Mouse (Mus musculus): ENCODE measurements at regions not wholly inside any gene's neighbourhood (a gene's known extent, or its start where the extent isn't known, plus 50 kb on each side); places are given as distances from the start of the nearest gene placed in this dataset.

DNA sequence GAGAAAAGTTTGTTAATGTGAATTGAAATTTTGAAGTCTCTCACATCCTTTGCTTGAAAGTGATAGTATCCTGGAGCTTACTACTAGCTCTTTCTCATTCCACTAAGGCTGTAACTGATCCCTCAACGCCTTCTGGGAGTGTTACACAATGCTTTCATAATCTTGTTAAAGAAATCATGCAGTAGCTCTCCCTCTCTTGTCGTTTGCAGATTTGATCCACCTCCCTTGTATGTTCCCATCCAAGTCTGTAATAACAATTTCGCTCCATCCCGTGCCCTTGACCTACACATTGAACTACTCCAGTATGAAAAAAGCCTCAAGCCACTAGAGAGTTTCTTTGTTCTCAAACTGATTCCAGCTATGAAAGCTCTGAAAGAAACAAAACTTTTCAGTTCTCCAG is 63.9 kb upstream of the Fibin start:
- no peak overlapping the region for H3K9ac ChIP-seq
- no peak for ATAC-seq

DNA sequence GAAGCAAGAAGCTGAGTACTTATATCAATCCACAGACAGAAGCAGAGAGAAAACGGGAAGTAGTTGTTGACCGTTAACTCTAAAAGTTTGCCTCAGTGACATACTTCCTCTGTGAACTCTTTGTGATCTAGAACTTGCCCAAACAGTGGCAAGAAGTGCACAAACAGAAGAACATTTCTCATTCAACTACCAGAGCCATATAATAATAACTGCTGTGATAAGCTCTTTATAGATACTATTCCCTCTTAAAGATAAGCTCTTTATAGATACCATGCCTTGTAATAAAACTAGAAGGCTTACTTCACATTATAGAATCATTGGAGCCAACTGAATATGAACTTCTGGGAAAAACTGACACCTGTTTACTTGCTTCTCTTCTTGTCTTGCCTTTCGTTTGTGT is 89.7 kb upstream of the Fibin start:
- H3K27ac ChIP-seq: no peak overlapping the region
- H3K4me2 ChIP-seq: no peak overlapping the region
- H3K9ac ChIP-seq: no peak overlapping the region
- ATAC-seq: no peak
- H3K36me3 ChIP-seq (ENCODE audit: poor library complexity, severe bottlenecking): no peaks in the 10 kb centered on the region
- H3K4me1 ChIP-seq: no peaks in the 10 kb centered on the region
- WGBS: 96% methylated on average over 3 of the region's 3 CpGs
- no peak overlapping the region for H3K4me3 ChIP-seq
- no peaks in the 10 kb centered on the region for H3K9me3 ChIP-seq (replicated peaks)
- H3K27me3 ChIP-seq: no peaks in the 10 kb centered on the region

More for the DNA sequence above, 63.9 kb upstream of the Fibin start:
- no peak overlapping the region for H3K27ac ChIP-seq
- 62% methylated on average over 4 of the region's 4 CpGs for WGBS
- H3K4me1 ChIP-seq: no peaks in the 10 kb centered on the region
- H3K36me3 ChIP-seq (ENCODE audit: poor library complexity, severe bottlenecking): no peaks in the 10 kb centered on the region
- no peaks in the 10 kb centered on the region for H3K27me3 ChIP-seq
- no peak overlapping the region for H3K4me3 ChIP-seq
- no peaks in the 10 kb centered on the region for H3K9me3 ChIP-seq (replicated peaks)
- no peak overlapping the region for H3K4me2 ChIP-seq

DNA sequence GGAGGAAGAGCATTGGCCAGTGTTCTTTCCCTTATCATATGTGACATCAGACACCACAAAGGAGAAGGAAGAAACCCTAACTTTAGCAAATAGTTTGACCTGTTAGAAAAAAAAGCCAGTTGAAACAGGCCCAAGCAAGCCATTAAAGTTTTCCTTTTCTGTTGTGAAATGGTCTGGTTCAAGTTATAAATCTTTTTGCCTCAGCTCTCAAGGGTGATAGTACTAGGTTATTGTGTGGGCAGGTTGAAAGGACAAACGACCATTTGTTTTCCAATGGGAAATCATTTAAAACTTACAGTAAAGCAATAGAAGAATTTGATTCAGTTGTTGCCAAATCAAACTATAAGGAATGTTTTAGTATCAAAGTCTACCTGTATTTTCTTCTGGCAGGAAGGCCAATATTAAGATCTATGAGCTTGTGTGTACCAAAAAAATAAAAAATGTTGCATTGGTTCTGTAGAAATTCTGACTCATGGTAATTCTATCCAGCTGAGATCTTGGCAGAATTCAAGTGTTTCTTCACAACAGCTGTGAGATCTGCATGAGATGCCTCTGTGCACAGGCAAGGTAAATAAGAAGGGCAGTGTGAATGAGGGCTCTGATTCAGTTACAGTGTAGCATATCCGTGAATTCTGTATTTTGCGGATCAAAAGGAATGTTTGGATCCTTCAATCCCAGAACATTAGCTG is 109.5 kb upstream of the Fibin start:
- no peaks in the 10 kb centered on the region for H3K36me3 ChIP-seq (ENCODE audit: poor library complexity, severe bottlenecking)
- no peaks in the 10 kb centered on the region for H3K27me3 ChIP-seq
- no peak overlapping the region for H3K9ac ChIP-seq
- no peak overlapping the region for H3K27ac ChIP-seq
- no peak for ATAC-seq
- H3K9me3 ChIP-seq (replicated peaks): no peaks in the 10 kb centered on the region
- no peak overlapping the region for H3K4me3 ChIP-seq
- H3K4me1 ChIP-seq: no peaks in the 10 kb centered on the region
- WGBS: 88% methylated on average over 3 of the region's 3 CpGs
- no peak overlapping the region for H3K4me2 ChIP-seq

DNA sequence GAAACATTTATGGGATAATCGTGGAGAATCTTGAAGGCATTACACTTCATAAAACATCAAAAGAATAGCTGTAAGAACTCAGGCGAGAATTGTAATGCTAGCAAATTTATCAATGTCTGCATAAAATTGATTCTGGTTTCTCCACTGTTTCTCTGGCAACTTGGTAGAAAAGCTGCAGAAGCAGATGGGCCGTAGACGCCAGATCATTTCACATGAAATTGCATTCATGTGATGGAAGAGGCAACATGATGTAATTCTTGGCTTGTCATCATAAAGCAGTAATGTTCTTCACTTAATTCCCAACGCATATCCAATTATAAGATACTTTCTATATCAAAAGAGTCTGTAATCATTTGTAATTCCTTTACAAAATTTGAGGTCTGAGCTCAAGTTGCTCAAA is 113.6 kb upstream of the Fibin start:
- H3K4me3 ChIP-seq: no peak overlapping the region
- no peaks in the 10 kb centered on the region for H3K4me1 ChIP-seq
- no peaks in the 10 kb centered on the region for H3K36me3 ChIP-seq (ENCODE audit: poor library complexity, severe bottlenecking)
- WGBS: 90% methylated on average over 5 of the region's 5 CpGs
- H3K27ac ChIP-seq: no peak overlapping the region
- H3K4me2 ChIP-seq: no peak overlapping the region
- H3K9ac ChIP-seq: no peak overlapping the region
- no peak for ATAC-seq
- no peaks in the 10 kb centered on the region for H3K9me3 ChIP-seq (replicated peaks)
- H3K27me3 ChIP-seq: no peaks in the 10 kb centered on the region

DNA sequence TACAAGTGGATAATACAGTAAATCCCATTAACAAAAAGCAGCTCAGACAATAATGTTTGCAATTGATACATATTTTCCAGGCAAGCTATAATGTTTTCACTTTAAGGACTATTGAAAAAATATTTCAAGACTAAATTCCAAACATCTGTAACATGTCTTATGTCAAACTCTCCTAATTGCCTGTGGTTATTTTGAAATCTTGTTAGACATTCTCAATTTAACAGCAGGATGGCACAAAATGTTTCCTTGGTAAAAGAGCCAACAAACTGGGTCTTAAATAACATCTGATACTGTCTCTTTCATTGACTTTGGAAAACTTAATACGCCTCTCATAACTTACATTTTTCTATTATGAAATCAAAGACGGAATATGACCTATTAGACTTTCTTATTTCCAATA is 115.8 kb upstream of the Slc5a12 start:
- Histone ChIP-seq H3K9ac (no peak overlapping the region), H3K4me2 (no peak overlapping the region), H3K27me3 (no peaks in the 10 kb centered on the region), H3K36me3 (ENCODE audit: poor library complexity, severe bottlenecking) (no peaks in the 10 kb centered on the region), H3K4me3 (no peak overlapping the region), H3K9me3 (replicated peaks) (no peaks in the 10 kb centered on the region), H3K27ac (no peak overlapping the region), H3K4me1 (peaks cover 1% of the 10 kb centered on the region; the same call in 1 of the 2 replicates)
- 95% methylated on average over 2 of the region's 2 CpGs for WGBS
- ATAC-seq: no peak

DNA sequence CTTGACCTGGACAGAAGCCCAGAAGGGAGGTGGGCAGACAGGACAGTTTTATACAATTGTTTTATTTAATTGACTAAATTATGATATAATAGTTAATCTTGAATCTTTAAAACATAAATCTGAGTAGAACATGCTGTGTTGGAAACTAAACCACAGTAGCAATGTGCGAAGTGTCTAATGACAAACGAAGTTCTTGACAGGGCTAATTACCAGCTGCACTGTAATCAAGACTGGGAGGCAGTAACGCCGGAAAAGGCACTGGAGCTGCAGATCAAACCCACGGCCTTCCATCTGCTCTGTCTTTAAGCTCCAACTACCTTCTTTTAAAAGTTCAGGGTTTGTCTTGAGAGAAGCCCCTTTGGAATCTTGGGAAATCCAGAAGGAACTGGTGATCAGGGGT is 110.9 kb upstream of the Slc5a12 start:
- H3K9me3 ChIP-seq (replicated peaks): no peaks in the 10 kb centered on the region
- 47% methylated on average over 5 of the region's 5 CpGs for WGBS
- ATAC-seq: 0 out of 2 replicates have a peak, but pooled peaks have one; percentile 41
- H3K27ac ChIP-seq: no peak overlapping the region
- H3K4me1 ChIP-seq: peaks cover 8% of the 10 kb centered on the region
- no peaks in the 10 kb centered on the region for H3K36me3 ChIP-seq (ENCODE audit: poor library complexity, severe bottlenecking)
- H3K27me3 ChIP-seq: no peaks in the 10 kb centered on the region
- no peak overlapping the region for H3K4me3 ChIP-seq
- H3K9ac ChIP-seq: no peak overlapping the region
- H3K4me2 ChIP-seq: no peak overlapping the region

DNA sequence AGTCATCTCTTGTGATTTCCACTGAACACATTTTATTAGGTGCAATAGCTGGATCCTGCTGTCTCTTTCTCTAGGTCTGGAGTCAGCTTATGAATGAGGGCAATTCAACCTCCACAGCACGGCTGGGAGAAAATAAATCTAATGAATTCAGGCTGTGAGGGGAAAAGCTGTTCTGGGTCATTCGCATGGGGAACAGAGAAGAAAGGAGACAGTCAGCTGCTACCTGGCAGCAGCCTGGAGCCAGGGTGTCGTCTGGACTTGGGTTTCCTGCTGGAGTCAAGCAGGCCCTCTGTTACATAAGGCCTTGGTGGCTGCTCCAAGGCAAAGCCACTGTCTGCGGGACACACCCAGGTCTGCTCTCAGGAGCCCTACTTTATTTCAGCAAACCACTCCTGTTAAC is 110.4 kb upstream of the Slc5a12 start:
- Histone ChIP-seq H3K4me2 (no peak overlapping the region), H3K9me3 (replicated peaks) (no peaks in the 10 kb centered on the region), H3K4me3 (no peak overlapping the region), H3K36me3 (ENCODE audit: poor library complexity, severe bottlenecking) (no peaks in the 10 kb centered on the region), H3K9ac (no peak overlapping the region), H3K27ac (no peak overlapping the region), H3K27me3 (no peaks in the 10 kb centered on the region), H3K4me1 (peaks cover 8% of the 10 kb centered on the region)
- 41% methylated on average over 4 of the region's 4 CpGs for WGBS
- no peak for ATAC-seq

DNA sequence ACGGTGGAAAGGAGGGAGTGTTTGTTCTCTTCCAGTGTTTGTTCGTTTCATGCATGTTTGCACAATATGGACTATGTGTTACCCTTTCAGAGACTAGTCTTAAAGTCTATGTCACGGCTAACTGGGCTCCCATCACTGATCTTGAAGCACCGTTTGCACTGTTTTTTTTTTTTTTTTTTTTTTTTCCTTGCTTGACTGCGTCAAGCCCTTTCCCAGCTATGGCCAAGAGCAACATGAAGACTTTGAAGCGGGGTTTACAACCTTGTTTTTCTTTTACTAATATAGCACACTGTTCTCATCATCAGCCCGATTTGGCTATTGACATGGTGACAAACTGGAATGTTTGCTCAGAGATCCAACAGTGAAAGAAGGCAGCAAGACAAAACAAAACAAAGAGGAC is 109.1 kb upstream of the Slc5a12 start:
- H3K27me3 ChIP-seq: no peaks in the 10 kb centered on the region
- no peak overlapping the region for H3K4me2 ChIP-seq
- no peak overlapping the region for H3K4me3 ChIP-seq
- H3K36me3 ChIP-seq (ENCODE audit: poor library complexity, severe bottlenecking): no peaks in the 10 kb centered on the region
- peaks cover 8% of the 10 kb centered on the region for H3K4me1 ChIP-seq
- 77% methylated on average over 7 of the region's 7 CpGs for WGBS
- no peak overlapping the region for H3K9ac ChIP-seq
- H3K27ac ChIP-seq: no peak overlapping the region
- H3K9me3 ChIP-seq (replicated peaks): no peaks in the 10 kb centered on the region
- no peak for ATAC-seq

DNA sequence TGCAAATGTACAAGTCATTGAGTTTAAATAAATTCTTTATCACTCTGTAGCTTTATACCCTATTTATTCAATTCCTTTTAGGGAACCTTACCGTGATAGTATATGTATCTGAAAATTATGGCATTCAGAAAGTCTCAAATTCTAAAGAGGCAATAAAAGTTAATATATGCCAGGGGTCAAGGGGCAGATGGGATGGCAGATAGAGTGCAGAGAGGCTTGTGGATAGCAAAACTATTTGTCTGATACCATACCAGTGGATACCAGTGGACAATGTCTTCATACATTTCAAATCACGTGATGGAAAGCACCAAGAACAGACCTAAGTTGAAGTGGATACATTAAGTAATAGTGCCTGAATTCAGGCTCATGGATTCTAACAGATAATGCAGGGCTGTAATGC is 95.3 kb upstream of the Slc5a12 start:
- Histone ChIP-seq H3K4me3 (no peak overlapping the region), H3K4me2 (no peak overlapping the region), H3K36me3 (ENCODE audit: poor library complexity, severe bottlenecking) (no peaks in the 10 kb centered on the region), H3K9ac (no peak overlapping the region), H3K9me3 (replicated peaks) (no peaks in the 10 kb centered on the region), H3K4me1 (no peaks in the 10 kb centered on the region), H3K27ac (no peak overlapping the region), H3K27me3 (no peaks in the 10 kb centered on the region)
- no peak for ATAC-seq
- 90% methylated on average over 2 of the region's 2 CpGs for WGBS

DNA sequence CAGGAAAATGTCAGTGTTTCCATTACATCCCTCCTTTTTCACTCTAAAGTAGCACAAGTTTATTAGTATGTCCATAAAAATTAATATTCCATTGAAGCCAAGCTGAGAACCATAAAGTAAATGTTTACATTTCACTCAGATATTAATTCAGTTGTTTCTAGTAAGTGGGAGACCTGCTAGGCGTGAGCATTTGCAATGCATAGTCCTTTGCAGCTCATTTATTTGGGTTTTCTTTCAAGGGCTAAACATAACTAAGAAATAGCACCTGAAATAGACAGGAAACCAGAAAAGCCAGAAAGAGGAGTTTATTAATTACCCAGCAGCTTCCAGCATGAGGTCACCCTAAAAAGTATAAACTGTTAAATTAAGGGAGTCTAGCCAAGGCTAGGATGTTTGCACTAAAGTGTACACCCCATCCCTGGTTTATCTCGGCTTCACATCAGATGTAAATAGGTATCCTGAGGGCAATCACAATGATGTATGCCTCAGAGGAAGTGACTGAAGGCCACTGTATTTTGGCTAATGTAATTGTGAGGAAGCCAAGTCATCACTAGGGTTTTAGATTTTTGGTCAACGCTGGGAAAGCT is 88.8 kb upstream of the Slc5a12 start:
- Histone ChIP-seq H3K27ac (no peak overlapping the region), H3K4me3 (no peak overlapping the region), H3K27me3 (no peaks in the 10 kb centered on the region), H3K9me3 (replicated peaks) (no peaks in the 10 kb centered on the region), H3K9ac (no peak overlapping the region), H3K36me3 (ENCODE audit: poor library complexity, severe bottlenecking) (no peaks in the 10 kb centered on the region), H3K4me1 (no peaks in the 10 kb centered on the region), H3K4me2 (no peak overlapping the region)
- ATAC-seq: no peak
- 89% methylated on average over 3 of the region's 3 CpGs for WGBS

DNA sequence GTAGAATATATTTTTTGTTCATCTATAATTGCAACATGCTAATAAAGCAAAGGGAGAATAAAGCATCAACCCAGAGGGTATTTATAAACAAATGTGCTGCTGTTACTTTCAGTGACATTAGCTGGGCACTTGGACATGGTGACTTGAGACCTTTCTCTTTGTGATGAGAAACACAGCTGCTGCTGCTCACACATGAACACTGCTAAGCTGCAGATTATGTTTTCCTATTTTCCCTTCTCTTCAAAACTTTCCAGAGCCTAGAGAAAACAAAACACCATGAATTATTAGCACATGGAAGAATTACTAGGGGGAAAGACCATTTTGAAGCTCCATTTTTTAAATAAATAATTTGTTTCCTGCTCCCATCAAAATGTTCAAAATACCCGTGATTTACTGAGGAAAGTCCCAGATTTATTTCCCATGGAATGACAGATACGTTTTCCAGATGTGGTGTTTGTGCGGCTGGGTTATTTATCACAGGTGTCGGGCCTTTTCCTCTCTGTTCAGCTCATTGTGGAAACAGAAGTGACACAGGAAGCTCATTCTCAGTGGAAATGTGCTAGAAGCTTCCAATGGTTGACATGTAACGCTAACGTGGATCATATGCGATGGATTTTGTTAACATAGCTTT is 73.8 kb upstream of the Slc5a12 start:
- ATAC-seq: no peak
- H3K27me3 ChIP-seq: no peaks in the 10 kb centered on the region
- no peak overlapping the region for H3K4me3 ChIP-seq
- H3K4me2 ChIP-seq: no peak overlapping the region
- H3K27ac ChIP-seq: no peak overlapping the region
- WGBS: 88% methylated on average over 7 of the region's 7 CpGs
- no peaks in the 10 kb centered on the region for H3K4me1 ChIP-seq
- H3K9ac ChIP-seq: no peak overlapping the region
- no peaks in the 10 kb centered on the region for H3K36me3 ChIP-seq (ENCODE audit: poor library complexity, severe bottlenecking)
- H3K9me3 ChIP-seq (replicated peaks): no peaks in the 10 kb centered on the region

DNA sequence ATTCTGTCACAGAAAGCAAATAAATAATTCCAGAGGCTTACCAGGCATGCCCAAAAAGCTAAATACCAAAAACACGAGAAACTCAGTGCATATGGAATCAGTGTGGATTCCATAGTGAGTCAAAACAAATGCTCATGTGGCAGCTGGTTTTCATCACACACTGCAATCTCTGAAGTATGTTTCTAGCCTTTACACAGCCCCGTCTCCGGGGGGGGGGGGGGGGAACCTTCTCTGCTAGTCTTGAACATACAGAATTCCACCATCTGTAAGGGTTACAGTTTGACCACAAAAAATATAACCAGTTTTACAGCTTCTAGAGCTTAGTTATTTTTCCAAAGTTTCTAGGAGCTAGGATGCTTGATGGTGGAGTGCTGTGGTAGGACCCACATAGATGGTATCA is 68.9 kb upstream of the Slc5a12 start:
- Histone ChIP-seq H3K36me3 (ENCODE audit: poor library complexity, severe bottlenecking) (no peaks in the 10 kb centered on the region), H3K4me3 (no peak overlapping the region), H3K4me1 (no peaks in the 10 kb centered on the region), H3K9ac (no peak overlapping the region), H3K27me3 (no peaks in the 10 kb centered on the region), H3K27ac (no peak overlapping the region), H3K4me2 (no peak overlapping the region), H3K9me3 (replicated peaks) (no peaks in the 10 kb centered on the region)
- ATAC-seq: no peak
- WGBS: 89% methylated on average over 3 of the region's 3 CpGs

DNA sequence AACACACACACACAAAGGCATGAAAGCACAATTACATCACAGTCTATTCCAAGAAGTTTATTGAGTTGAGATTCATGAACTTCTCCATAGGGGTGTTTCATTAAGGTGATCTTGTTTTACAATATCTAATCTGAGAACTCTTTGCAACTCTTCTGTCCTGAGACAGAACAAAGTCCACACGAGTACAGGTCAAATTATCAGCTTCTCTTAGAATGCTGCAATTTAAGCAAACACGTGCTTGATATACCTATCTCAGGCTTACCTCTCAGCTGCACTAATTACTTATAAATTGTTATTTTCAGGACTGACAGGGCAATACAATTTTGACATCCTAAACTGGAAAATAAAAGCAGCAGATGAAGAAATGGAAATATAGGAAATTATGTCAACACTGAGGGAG is 57.0 kb upstream of the Slc5a12 start:
- WGBS: 79% methylated on average over 2 of the region's 2 CpGs
- no peak for ATAC-seq
- H3K27ac ChIP-seq: no peak overlapping the region
- H3K9ac ChIP-seq: no peak overlapping the region
- no peaks in the 10 kb centered on the region for H3K9me3 ChIP-seq (replicated peaks)
- no peak overlapping the region for H3K4me2 ChIP-seq
- no peaks in the 10 kb centered on the region for H3K36me3 ChIP-seq (ENCODE audit: poor library complexity, severe bottlenecking)
- H3K4me1 ChIP-seq: no peaks in the 10 kb centered on the region
- H3K4me3 ChIP-seq: no peak overlapping the region
- no peaks in the 10 kb centered on the region for H3K27me3 ChIP-seq

Data from forebrain, embryonic 13.5 days (tissue).